Mouse (Mus musculus): ENCODE measurements around the gene Cdkal1. TPM values are rescaled to one million over a fixed set of nuclear protein-coding genes. Genes with fewer than 3 reads are reported as not detected.

The Cdkal1 gene
- polyA plus RNA-seq, 1 experiment, result 5.1 TPM

GRCm38 (mm10) chr13:29264015-29264711, 591.3 kb downstream of the Cdkal1 start:
- Histone ChIP-seq H3K36me3 (ENCODE audit: control insufficient read depth, insufficient read depth) (no peaks in the 10 kb centered on the region), H3K27me3 (ENCODE audit: control insufficient read depth, insufficient read depth, insufficient read length) (no peaks in the 10 kb centered on the region), H3K4me3 (ENCODE audit: insufficient read depth, poor library complexity, severe bottlenecking) (no peak overlapping the region), H3ac (ENCODE audit: control insufficient read depth, insufficient read length, low read depth) (no peak overlapping the region), H3K79me3 (ENCODE audit: low read depth) (no peaks in the 10 kb centered on the region), H3K79me2 (ENCODE audit: control insufficient read depth, insufficient read depth) (no peaks in the 10 kb centered on the region)
- TF ChIP-seq MYOG (IDR thresholded peaks at IDR 0.05; ENCODE audit: control insufficient read depth, extremely low read depth, insufficient read length), result no peak
- no peak for TF ChIP-seq MAX (IDR thresholded peaks at IDR 0.05)
- TF ChIP-seq CTCF (IDR thresholded peaks at IDR 0.05; ENCODE audit: control insufficient read depth, insufficient read depth, insufficient read length), result no peak
- TF ChIP-seq USF1 (IDR thresholded peaks at IDR 0.05; ENCODE audit: low read depth), result no peak
- TF ChIP-seq MYOD1 (IDR thresholded peaks at IDR 0.05; ENCODE audit: control insufficient read depth, insufficient read length, low read depth), result no peak
- TF ChIP-seq CEBPB (IDR thresholded peaks at IDR 0.05; ENCODE audit: low read depth), result no peak
- TF ChIP-seq FOSL1 (IDR thresholded peaks at IDR 0.05; ENCODE audit: insufficient read depth, low read length, poor library complexity, severe bottlenecking), result no peak

GRCm38 (mm10) chr13:29262164-29262563, 593.3 kb downstream of the Cdkal1 start:
- no peaks in the 10 kb centered on the region for H3K27me3 ChIP-seq (ENCODE audit: control insufficient read depth, insufficient read depth, insufficient read length)
- no peaks in the 10 kb centered on the region for H3K36me3 ChIP-seq (ENCODE audit: control insufficient read depth, insufficient read depth)
- H3K79me2 ChIP-seq (ENCODE audit: control insufficient read depth, insufficient read depth), result no peaks in the 10 kb centered on the region
- no peak overlapping the region for H3ac ChIP-seq (ENCODE audit: control insufficient read depth, insufficient read length, low read depth)
- no peaks in the 10 kb centered on the region for H3K79me3 ChIP-seq (ENCODE audit: low read depth)
- H3K4me3 ChIP-seq (ENCODE audit: insufficient read depth, poor library complexity, severe bottlenecking), result no peak overlapping the region
- TF ChIP-seq MYOG (IDR thresholded peaks at IDR 0.05; ENCODE audit: control insufficient read depth, extremely low read depth, insufficient read length), result no peak
- no peak for TF ChIP-seq MAX (IDR thresholded peaks at IDR 0.05)
- TF ChIP-seq MYOD1 (IDR thresholded peaks at IDR 0.05; ENCODE audit: control insufficient read depth, insufficient read length, low read depth), result no peak
- TF ChIP-seq FOSL1 (IDR thresholded peaks at IDR 0.05; ENCODE audit: insufficient read depth, low read length, poor library complexity, severe bottlenecking), result no peak
- TF ChIP-seq USF1 (IDR thresholded peaks at IDR 0.05; ENCODE audit: low read depth), result no peak
- no peak for TF ChIP-seq CTCF (IDR thresholded peaks at IDR 0.05; ENCODE audit: control insufficient read depth, insufficient read depth, insufficient read length)
- TF ChIP-seq CEBPB (IDR thresholded peaks at IDR 0.05; ENCODE audit: low read depth), result no peak

GRCm38 (mm10) chr13:29248535-29248934, 606.9 kb downstream of the Cdkal1 start:
- Histone ChIP-seq H3ac (ENCODE audit: control insufficient read depth, insufficient read length, low read depth) (no peak overlapping the region), H3K27me3 (ENCODE audit: control insufficient read depth, insufficient read depth, insufficient read length) (no peaks in the 10 kb centered on the region), H3K79me2 (ENCODE audit: control insufficient read depth, insufficient read depth) (no peaks in the 10 kb centered on the region), H3K36me3 (ENCODE audit: control insufficient read depth, insufficient read depth) (no peaks in the 10 kb centered on the region), H3K79me3 (ENCODE audit: low read depth) (no peaks in the 10 kb centered on the region), H3K4me3 (ENCODE audit: insufficient read depth, poor library complexity, severe bottlenecking) (no peak overlapping the region)
- TF ChIP-seq CEBPB (IDR thresholded peaks at IDR 0.05; ENCODE audit: low read depth) (no peak), MYOG (IDR thresholded peaks at IDR 0.05; ENCODE audit: control insufficient read depth, extremely low read depth, insufficient read length) (no peak), MYOD1 (IDR thresholded peaks at IDR 0.05; ENCODE audit: control insufficient read depth, insufficient read length, low read depth) (no peak), FOSL1 (IDR thresholded peaks at IDR 0.05; ENCODE audit: insufficient read depth, low read length, poor library complexity, severe bottlenecking) (no peak), CTCF (IDR thresholded peaks at IDR 0.05; ENCODE audit: control insufficient read depth, insufficient read depth, insufficient read length) (no peak), MAX (IDR thresholded peaks at IDR 0.05) (no peak), USF1 (IDR thresholded peaks at IDR 0.05; ENCODE audit: low read depth) (no peak)

- Histone ChIP-seq H3ac (ENCODE audit: control insufficient read depth, insufficient read length, low read depth) (no peak overlapping the region), H3K36me3 (ENCODE audit: control insufficient read depth, insufficient read depth) (no peaks in the 10 kb centered on the region), H3K79me3 (ENCODE audit: low read depth) (no peaks in the 10 kb centered on the region), H3K4me3 (ENCODE audit: insufficient read depth, poor library complexity, severe bottlenecking) (no peak overlapping the region), H3K79me2 (ENCODE audit: control insufficient read depth, insufficient read depth) (no peaks in the 10 kb centered on the region), H3K27me3 (ENCODE audit: control insufficient read depth, insufficient read depth, insufficient read length) (no peaks in the 10 kb centered on the region)
- no peak for TF ChIP-seq FOSL1 (IDR thresholded peaks at IDR 0.05; ENCODE audit: insufficient read depth, low read length, poor library complexity, severe bottlenecking)
Measured at GRCm38 (mm10) chr13:29247800-29248199, 607.7 kb downstream of the Cdkal1 start.

GRCm38 (mm10) chr13:29235065-29235464, 620.4 kb downstream of the Cdkal1 start:
- TF ChIP-seq FOSL1 (IDR thresholded peaks at IDR 0.05; ENCODE audit: insufficient read depth, low read length, poor library complexity, severe bottlenecking), result no peak
- TF ChIP-seq CEBPB (IDR thresholded peaks at IDR 0.05; ENCODE audit: low read depth), result no peak
- TF ChIP-seq MYOD1 (IDR thresholded peaks at IDR 0.05; ENCODE audit: control insufficient read depth, insufficient read length, low read depth), result no peak
- no peak for TF ChIP-seq USF1 (IDR thresholded peaks at IDR 0.05; ENCODE audit: low read depth)
- no peak for TF ChIP-seq MYOG (IDR thresholded peaks at IDR 0.05; ENCODE audit: control insufficient read depth, extremely low read depth, insufficient read length)
- no peak for TF ChIP-seq CTCF (IDR thresholded peaks at IDR 0.05; ENCODE audit: control insufficient read depth, insufficient read depth, insufficient read length)
- no peak for TF ChIP-seq MAX (IDR thresholded peaks at IDR 0.05)
- H3K79me3 ChIP-seq (ENCODE audit: low read depth), result no peaks in the 10 kb centered on the region
- no peak overlapping the region for H3ac ChIP-seq (ENCODE audit: control insufficient read depth, insufficient read length, low read depth)
- no peak overlapping the region for H3K4me3 ChIP-seq (ENCODE audit: insufficient read depth, poor library complexity, severe bottlenecking)
- H3K27me3 ChIP-seq (ENCODE audit: control insufficient read depth, insufficient read depth, insufficient read length), result no peaks in the 10 kb centered on the region
- no peaks in the 10 kb centered on the region for H3K79me2 ChIP-seq (ENCODE audit: control insufficient read depth, insufficient read depth)
- no peaks in the 10 kb centered on the region for H3K36me3 ChIP-seq (ENCODE audit: control insufficient read depth, insufficient read depth)

- TF ChIP-seq CEBPB (IDR thresholded peaks at IDR 0.05; ENCODE audit: low read depth) (no peak), USF1 (IDR thresholded peaks at IDR 0.05; ENCODE audit: low read depth) (no peak)
- Histone ChIP-seq H3K36me3 (ENCODE audit: control insufficient read depth, insufficient read depth) (no peaks in the 10 kb centered on the region), H3ac (ENCODE audit: control insufficient read depth, insufficient read length, low read depth) (no peak overlapping the region), H3K4me3 (ENCODE audit: insufficient read depth, poor library complexity, severe bottlenecking) (no peak overlapping the region), H3K27me3 (ENCODE audit: control insufficient read depth, insufficient read depth, insufficient read length) (no peaks in the 10 kb centered on the region), H3K79me2 (ENCODE audit: control insufficient read depth, insufficient read depth) (no peaks in the 10 kb centered on the region), H3K79me3 (ENCODE audit: low read depth) (no peaks in the 10 kb centered on the region)
Measured at GRCm38 (mm10) chr13:29234442-29234841, 621.0 kb downstream of the Cdkal1 start.
